ENCODE assay signal across 10 mouse cellular contexts in the genomic region with DNA sequence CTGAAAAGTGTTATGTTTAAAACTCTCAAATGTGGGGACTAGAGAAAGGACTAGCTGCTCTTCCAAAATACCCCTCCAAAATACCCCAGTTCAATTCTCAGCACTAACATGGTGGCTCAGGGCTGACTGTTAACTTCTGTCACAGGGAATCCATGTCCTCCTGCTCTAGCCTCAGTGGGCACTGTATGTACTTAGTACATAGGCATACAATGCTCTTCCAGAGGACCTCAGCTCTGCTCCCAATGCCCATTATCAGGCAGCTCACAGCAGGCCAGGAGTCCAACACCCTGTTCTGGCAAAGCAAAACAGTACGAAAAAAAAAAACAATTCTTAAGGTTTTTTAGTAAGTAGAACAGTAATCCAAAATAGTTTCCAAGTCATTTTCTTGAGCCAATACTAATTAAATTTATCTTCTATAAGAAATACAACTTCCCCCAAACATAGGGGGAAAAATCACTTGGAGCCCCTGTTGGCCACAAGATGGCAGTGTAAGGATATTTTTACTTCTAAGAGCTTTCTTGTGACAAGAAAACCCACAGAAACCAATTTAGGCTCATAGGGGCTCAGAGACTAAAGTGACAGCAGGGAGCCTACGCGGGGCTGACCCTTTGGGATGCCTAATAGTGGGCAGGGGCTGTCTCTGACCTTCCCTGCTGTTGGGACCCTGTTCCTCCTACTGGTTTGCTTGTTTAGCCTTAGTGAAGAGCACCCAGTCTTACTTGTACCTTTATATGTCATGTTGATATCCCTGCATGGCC. TPM values are rescaled to one million over a fixed set of nuclear protein-coding genes. Genes with fewer than 3 reads are reported as not detected.
A peak's percentile ranks its signal among the peaks of the same experiment; 100 is the strongest.
DNase-seq lines count a peak whose midpoint lies in the region; ATAC-seq and TF ChIP-seq lines count a peak whose summit lies in the region.
"Had no signal": no experiment of that assay in that cellular context is flagged by ENCODE, and none has a peak within 500 bp of the region (broad histone marks: within the 10 kb centered on the region; RNA-seq: fewer than 3 reads in every experiment).

No protein-coding gene starts in this region.

- H3K27me3 ChIP-seq in neural tube, embryonic 11.5 days (ENCODE audit: control insufficient read depth, insufficient read depth, low read length): no peaks in the 10 kb centered on the region
- no peaks in the 10 kb centered on the region for H3K27me3 ChIP-seq in forebrain, embryonic 13.5 days
- no peaks in the 10 kb centered on the region for H3K27me3 ChIP-seq in lung, embryonic 14.5 days (ENCODE audit: insufficient read depth, low read length)
- H3K27me3 ChIP-seq: embryonic facial prominence, embryonic 15.5 days; lung, embryonic 15.5 days had no signal

- 0 out of 2 replicates have a peak, but pooled peaks have one; percentile 23 for ATAC-seq in neural tube, embryonic 11.5 days (ENCODE audit: insufficient read depth, low FRiP score, low TSS enrichment)
- peak; percentile 59; the same call in 1 of the 2 replicates for ATAC-seq in forebrain, embryonic 13.5 days
- ATAC-seq in lung, embryonic 14.5 days (ENCODE audit: insufficient read depth): no peak; the same call in 1 of the 2 replicates

- no peak overlapping the region for H3K27ac ChIP-seq in neural tube, embryonic 11.5 days (ENCODE audit: low read depth, low read length)
- H3K27ac ChIP-seq in bone marrow macrophage, adult 2 months (ENCODE audit: insufficient read depth, low read depth, low read length): no peak overlapping the region
- H3K27ac ChIP-seq in forebrain, embryonic 13.5 days: no peak overlapping the region
- H3K27ac ChIP-seq in lung, embryonic 14.5 days (ENCODE audit: low read depth): no peak overlapping the region
- H3K27ac ChIP-seq: embryonic facial prominence, embryonic 15.5 days; lung, embryonic 15.5 days had no signal

- TF ChIP-seq CTCF in bone marrow macrophage, adult 2 months (IDR thresholded peaks at IDR 0.05; ENCODE audit: low read depth, low read length): peak; percentile 40; the same call in 1 of the 2 replicates
- TF ChIP-seq CTCF in lung, embryonic 14.5 days (IDR thresholded peaks at IDR 0.05; ENCODE audit: low read depth): peak; percentile 56

- H3K9ac ChIP-seq in neural tube, embryonic 11.5 days (ENCODE audit: low read length): no peak overlapping the region
- no peak overlapping the region for H3K9ac ChIP-seq in forebrain, embryonic 13.5 days
- no peak overlapping the region for H3K9ac ChIP-seq in lung, embryonic 14.5 days
- H3K9ac ChIP-seq: embryonic facial prominence, embryonic 15.5 days; lung, embryonic 15.5 days had no signal

- no peak overlapping the region for H3K4me3 ChIP-seq in neural tube, embryonic 11.5 days (ENCODE audit: low read depth, low read length)
- no peak overlapping the region for H3K4me3 ChIP-seq in bone marrow macrophage, adult 2 months (ENCODE audit: insufficient read depth, low read length)
- H3K4me3 ChIP-seq in forebrain, embryonic 13.5 days: no peak overlapping the region
- H3K4me3 ChIP-seq in lung, embryonic 14.5 days (ENCODE audit: low read depth, low read length): no peak overlapping the region
- H3K4me3 ChIP-seq: embryonic facial prominence, embryonic 15.5 days; lung, embryonic 15.5 days had no signal

- no peak for TF ChIP-seq POLR2A in bone marrow macrophage, adult 2 months (IDR thresholded peaks at IDR 0.05; ENCODE audit: borderline replicate concordance, low read depth, low read length)

- no peak overlapping the region for H3K4me2 ChIP-seq in neural tube, embryonic 11.5 days (ENCODE audit: low read depth)
- H3K4me2 ChIP-seq in forebrain, embryonic 13.5 days: peak overlapping the region; percentile 30; the same call in 1 of the 2 replicates
- H3K4me2 ChIP-seq in lung, embryonic 14.5 days: no peak overlapping the region
- H3K4me2 ChIP-seq: embryonic facial prominence, embryonic 15.5 days; lung, embryonic 15.5 days had no signal

- 5% methylated on average over 3 of the region's 3 CpGs for WGBS in neural tube, embryonic 11.5 days
- WGBS in forebrain, embryonic 13.5 days: 5% methylated on average over 3 of the region's 3 CpGs
- WGBS in lung, embryonic 14.5 days: 1% methylated on average over 3 of the region's 3 CpGs

- no peaks in the 10 kb centered on the region for H3K36me3 ChIP-seq in neural tube, embryonic 11.5 days (ENCODE audit: control insufficient read depth, insufficient read depth, low read length)
- no peaks in the 10 kb centered on the region for H3K36me3 ChIP-seq in forebrain, embryonic 13.5 days (ENCODE audit: poor library complexity, severe bottlenecking)
- H3K36me3 ChIP-seq in lung, embryonic 14.5 days (ENCODE audit: insufficient read depth): no peaks in the 10 kb centered on the region
- H3K36me3 ChIP-seq: embryonic facial prominence, embryonic 15.5 days; lung, embryonic 15.5 days had no signal

- H3K9me3 ChIP-seq in neural tube, embryonic 11.5 days (ENCODE audit: control insufficient read depth, low read length): no peaks in the 10 kb centered on the region
- no peaks in the 10 kb centered on the region for H3K9me3 ChIP-seq in forebrain, embryonic 13.5 days (replicated peaks)
- H3K9me3 ChIP-seq in lung, embryonic 14.5 days (ENCODE audit: low read depth, low read length): no peaks in the 10 kb centered on the region
- H3K9me3 ChIP-seq: embryonic facial prominence, embryonic 15.5 days; lung, embryonic 15.5 days had no signal

- H3K4me1 ChIP-seq in neural tube, embryonic 11.5 days (ENCODE audit: control insufficient read depth, insufficient read depth, low read length): no peaks in the 10 kb centered on the region
- 0 out of 2 replicates have a peak, but pooled peaks cover 2% of the 10 kb centered on the region for H3K4me1 ChIP-seq in bone marrow macrophage, adult 2 months (ENCODE audit: control insufficient read depth, insufficient read depth, low read length)
- H3K4me1 ChIP-seq in forebrain, embryonic 13.5 days: no peaks in the 10 kb centered on the region
- H3K4me1 ChIP-seq in lung, embryonic 14.5 days (ENCODE audit: insufficient read depth): no peaks in the 10 kb centered on the region
- H3K4me1 ChIP-seq: embryonic facial prominence, embryonic 15.5 days; lung, embryonic 15.5 days had no signal

- peak; percentile 61 for DNase-seq in neural tube, embryonic 11.5 days (ENCODE audit: low spot score)
- DNase-seq in neural tube, embryonic 10.5 days (ENCODE audit: extremely low spot score, low spot score): no peak
- peak; percentile 48 for DNase-seq in kidney, adult 18-20 months
- peak; percentile 86 for DNase-seq in lung, embryonic 14.5 days
- DNase-seq in retina, postnatal 1 day: peak; percentile 83
- DNase-seq in gastrocnemius, postnatal 4 days (ENCODE audit: low spot score in 2 of 2): no peak

RNA-seq across cellular contexts. Expression of a gene that starts 7.9 kb away (rescaled TPM):
- polyA plus RNA-seq in neural tube, embryonic 11.5 days (2014; fragmentation: Nextera tagmentation; extraction: Ambion mirVana): not detected in 2 replicates
- not detected in 2 replicates for polyA plus RNA-seq in bone marrow macrophage, adult 2 months (2012; ENCODE audit: insufficient read depth, insufficient read length, missing spikeins)
- polyA plus RNA-seq in forebrain, embryonic 13.5 days (2015; fragmentation: Nextera tagmentation; extraction: Ambion mirVana): not detected in 2 replicates
- polyA plus RNA-seq in lung, embryonic 14.5 days (2014; fragmentation: Nextera tagmentation; extraction: Ambion mirVana): not detected in 2 replicates
- not detected for total RNA-seq in gastrocnemius, postnatal 4 days (2021)
- polyA plus RNA-seq: embryonic facial prominence, embryonic 15.5 days; lung, embryonic 15.5 days had no signal

RNA-seq across cellular contexts. Expression of a gene that starts 8.0 kb away (rescaled TPM):
- 62.6 and 65.2 TPM in 2 replicates for polyA plus RNA-seq in neural tube, embryonic 11.5 days (2014; fragmentation: Nextera tagmentation; extraction: Ambion mirVana)
- polyA plus RNA-seq in bone marrow macrophage, adult 2 months (2012; ENCODE audit: insufficient read depth, insufficient read length, missing spikeins): 75.2 and 77.4 TPM in 2 replicates
- 65.0 and 67.2 TPM in 2 replicates for polyA plus RNA-seq in forebrain, embryonic 13.5 days (2015; fragmentation: Nextera tagmentation; extraction: Ambion mirVana)
- polyA plus RNA-seq in lung, embryonic 14.5 days (2014; fragmentation: Nextera tagmentation; extraction: Ambion mirVana): 71.0 and 74.7 TPM in 2 replicates
- 10 to 100 TPM; 22.2 to 29.4 TPM for total RNA-seq in gastrocnemius, postnatal 4 days (2021)

RNA-seq across cellular contexts. Expression of a gene that starts 14.4 kb away (rescaled TPM):
- polyA plus RNA-seq in neural tube, embryonic 11.5 days (2014; fragmentation: Nextera tagmentation; extraction: Ambion mirVana): 100 and 103 TPM in 2 replicates
- polyA plus RNA-seq in bone marrow macrophage, adult 2 months (2012; ENCODE audit: insufficient read depth, insufficient read length, missing spikeins): 49.3 and 55.7 TPM in 2 replicates
- 128 and 130 TPM in 2 replicates for polyA plus RNA-seq in forebrain, embryonic 13.5 days (2015; fragmentation: Nextera tagmentation; extraction: Ambion mirVana)
- polyA plus RNA-seq in lung, embryonic 14.5 days (2014; fragmentation: Nextera tagmentation; extraction: Ambion mirVana): 68.3 and 68.6 TPM in 2 replicates
- 10 to 100 TPM; 27.9 to 32.7 TPM for total RNA-seq in gastrocnemius, postnatal 4 days (2021)

RNA-seq across cellular contexts. Expression of a gene that starts 54.8 kb away (rescaled TPM):
- not detected in 2 replicates for polyA plus RNA-seq in neural tube, embryonic 11.5 days (2014; fragmentation: Nextera tagmentation; extraction: Ambion mirVana)
- not detected in 2 replicates for polyA plus RNA-seq in bone marrow macrophage, adult 2 months (2012; ENCODE audit: insufficient read depth, insufficient read length, missing spikeins)
- polyA plus RNA-seq in forebrain, embryonic 13.5 days (2015; fragmentation: Nextera tagmentation; extraction: Ambion mirVana): not detected in 2 replicates
- polyA plus RNA-seq in lung, embryonic 14.5 days (2014; fragmentation: Nextera tagmentation; extraction: Ambion mirVana): not detected in 2 replicates
- total RNA-seq in gastrocnemius, postnatal 4 days (2021): not detected
- polyA plus RNA-seq: lung, embryonic 15.5 days had no signal

Comparison
In these comparisons a context has a peak if more than half of its experiments do, and no peak if none do; other contexts are left out.
1. DNase-seq: peak in neural tube, embryonic 11.5 days (single experiment), kidney, adult 18-20 months (single experiment), lung, embryonic 14.5 days (single experiment) and retina, postnatal 1 day (single experiment); none in neural tube, embryonic 10.5 days (single experiment) and gastrocnemius, postnatal 4 days (0 of 2).